Mouse (Mus musculus): ENCODE measurements around the gene Tmem253. TPM values are rescaled to one million over a fixed set of nuclear protein-coding genes. Genes with fewer than 3 reads are reported as not detected.

Tmem253 gene
- polyA plus RNA-seq, 1 experiment from 2014 or later = 0.59 TPM

GRCm38 (mm10) chr14:52018248-52019050, 3.0 kb downstream of the Tmem253 start:
- no peak for ATAC-seq (ENCODE audit: low FRiP score)
- H3K4me3 ChIP-seq = peak overlapping the region; percentile 55; the same call in 1 of the 2 replicates
- no peaks in the 10 kb centered on the region for H3K36me3 ChIP-seq
- H3K27me3 ChIP-seq = no peaks in the 10 kb centered on the region
- H3K27ac ChIP-seq = peak overlapping the region; percentile 98
- H3K4me1 ChIP-seq = peaks cover 48% of the 10 kb centered on the region
- peak overlapping the region; percentile 86; the same call in 1 of the 2 replicates for H3K9ac ChIP-seq
- H3K4me2 ChIP-seq (replicated peaks) = peak overlapping the region; percentile 70
- 89% methylated on average over 15 of the region's 15 CpGs for WGBS
- H3K9me3 ChIP-seq (replicated peaks) = no peaks in the 10 kb centered on the region

GRCm38 (mm10) chr14:52019051-52019589, 3.7 kb downstream of the Tmem253 start:
- Histone ChIP-seq H3K9me3 (replicated peaks) (no peaks in the 10 kb centered on the region), H3K4me1 (peaks cover 47% of the 10 kb centered on the region), H3K36me3 (no peaks in the 10 kb centered on the region), H3K4me2 (replicated peaks) (peak overlapping the region; percentile 70), H3K27ac (peak overlapping the region; percentile 98), H3K27me3 (no peaks in the 10 kb centered on the region), H3K9ac (peak overlapping the region; percentile 86), H3K4me3 (peak overlapping the region; percentile 55)
- ATAC-seq (ENCODE audit: low FRiP score) = no peak
- 41% methylated on average over 12 of the region's 12 CpGs for WGBS

GRCm38 (mm10) chr14:52019590-52020340, 4.3 kb downstream of the Tmem253 start:
- peak overlapping the region; percentile 86 for H3K9ac ChIP-seq
- no peaks in the 10 kb centered on the region for H3K36me3 ChIP-seq
- peak; percentile 92 for ATAC-seq (ENCODE audit: low FRiP score)
- peak overlapping the region; percentile 98 for H3K27ac ChIP-seq
- H3K27me3 ChIP-seq = no peaks in the 10 kb centered on the region
- peak overlapping the region; percentile 70 for H3K4me2 ChIP-seq (replicated peaks)
- peaks cover 47% of the 10 kb centered on the region for H3K4me1 ChIP-seq
- no peaks in the 10 kb centered on the region for H3K9me3 ChIP-seq (replicated peaks)
- under 1% methylated on average over 73 of the region's 74 CpGs for WGBS
- H3K4me3 ChIP-seq = peak overlapping the region; percentile 55

- Histone ChIP-seq H3K4me1 (peaks cover 41% of the 10 kb centered on the region), H3K27me3 (no peaks in the 10 kb centered on the region), H3K4me2 (replicated peaks) (peak within 1 kb of the TSS; percentile 70), H3K9ac (peak within 1 kb of the TSS; percentile 86), H3K4me3 (peak within 1 kb of the TSS; percentile 55), H3K9me3 (replicated peaks) (no peaks in the 10 kb centered on the region), H3K36me3 (no peaks in the 10 kb centered on the region), H3K27ac (peak within 1 kb of the TSS; percentile 98)
- peak; percentile 46 for ATAC-seq (ENCODE audit: low FRiP score)
- 10% methylated on average over 15 of the region's 15 CpGs for WGBS
Measured at GRCm38 (mm10) chr14:52020486-52021137, 5.2 kb downstream of the Tmem253 start, which contains the start of gene Zfp219. Gene Zfp219 (minus strand): TSS chr14:52020733.

- H3K4me1 ChIP-seq = peaks cover 36% of the 10 kb centered on the region
- no peaks in the 10 kb centered on the region for H3K27me3 ChIP-seq
- H3K9ac ChIP-seq = no peak overlapping the region
- H3K36me3 ChIP-seq = no peaks in the 10 kb centered on the region
- peak overlapping the region; percentile 70 for H3K4me2 ChIP-seq (replicated peaks)
- WGBS = 71% methylated on average over 4 of the region's 4 CpGs
- peak overlapping the region; percentile 98; the same call in 1 of the 2 replicates for H3K27ac ChIP-seq
- H3K4me3 ChIP-seq = no peak overlapping the region
- no peaks in the 10 kb centered on the region for H3K9me3 ChIP-seq (replicated peaks)
- no peak for ATAC-seq (ENCODE audit: low FRiP score)
Measured at GRCm38 (mm10) chr14:52021138-52021529, 5.7 kb downstream of the Tmem253 start.

DNA sequence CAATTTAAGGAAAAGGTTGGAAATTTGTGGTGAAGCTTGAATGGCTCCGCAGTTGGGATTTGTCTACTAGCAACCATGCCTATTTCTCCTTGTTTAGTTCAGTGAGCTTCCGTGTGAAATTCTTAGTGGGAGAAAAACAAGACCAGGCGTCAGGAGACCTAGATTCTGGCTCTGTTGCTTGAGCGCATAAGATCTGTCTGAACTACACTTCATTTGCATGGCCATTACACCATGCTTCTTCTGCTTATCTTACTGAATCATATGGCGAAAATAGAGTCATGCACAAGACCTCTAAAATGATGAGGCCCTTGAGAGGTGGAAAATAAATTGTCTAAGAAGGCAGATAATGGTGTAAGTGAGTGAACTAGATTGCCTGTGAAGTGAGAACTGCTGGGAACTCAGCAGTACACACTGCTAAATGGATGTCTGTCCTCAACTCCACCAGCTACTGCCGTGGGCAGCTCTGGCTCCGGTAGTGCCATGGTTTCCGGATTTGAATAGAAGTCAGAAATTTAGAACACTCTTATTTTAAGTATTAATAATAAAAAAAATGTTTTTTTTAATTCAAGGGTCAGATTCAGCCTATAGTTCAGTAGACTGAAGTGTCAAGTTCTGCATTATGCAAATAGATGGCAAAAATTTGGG, 6.2 kb downstream of the Tmem253 start:
- no peak for ATAC-seq (ENCODE audit: low FRiP score)
- H3K4me3 ChIP-seq = no peak overlapping the region
- H3K9me3 ChIP-seq (replicated peaks) = no peaks in the 10 kb centered on the region
- no peaks in the 10 kb centered on the region for H3K27me3 ChIP-seq
- no peak overlapping the region for H3K4me2 ChIP-seq (replicated peaks)
- no peak overlapping the region for H3K9ac ChIP-seq
- 91% methylated on average over 8 of the region's 8 CpGs for WGBS
- peaks cover 30% of the 10 kb centered on the region for H3K4me1 ChIP-seq
- H3K27ac ChIP-seq = no peak overlapping the region
- H3K36me3 ChIP-seq = no peaks in the 10 kb centered on the region

DNA sequence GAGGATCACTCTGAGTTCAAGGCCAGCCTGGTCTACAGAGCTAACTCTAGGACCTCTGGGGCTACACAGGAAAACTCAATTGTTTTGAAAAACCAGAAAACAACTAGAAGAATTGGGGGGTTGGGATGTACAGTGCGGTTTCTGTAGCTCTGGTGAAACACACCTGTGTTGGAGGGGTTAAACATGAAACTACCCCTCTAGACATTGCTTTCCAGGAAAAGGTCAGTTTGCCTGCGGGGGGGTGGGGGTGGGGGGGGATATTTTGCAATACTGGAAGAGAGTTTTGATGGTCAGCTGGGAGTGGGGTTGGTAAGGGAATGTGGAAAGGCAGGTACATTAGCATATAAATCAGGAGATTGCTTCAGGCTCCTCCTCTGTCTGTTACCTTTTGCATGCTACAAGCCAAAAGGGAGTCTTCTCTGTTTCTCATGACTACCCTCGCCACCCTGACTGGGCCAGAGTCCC, 6.8 kb downstream of the Tmem253 start:
- WGBS = 55% methylated on average over 3 of the region's 3 CpGs
- H3K27ac ChIP-seq = no peak overlapping the region

GRCm38 (mm10) chr14:52022709-52023459, 7.4 kb downstream of the Tmem253 start:
- Histone ChIP-seq H3K4me2 (replicated peaks) (peak overlapping the region; percentile 46), H3K9me3 (replicated peaks) (no peaks in the 10 kb centered on the region), H3K36me3 (no peaks in the 10 kb centered on the region), H3K4me3 (peak overlapping the region; percentile 12; the same call in 1 of the 2 replicates), H3K27me3 (no peaks in the 10 kb centered on the region), H3K27ac (peak overlapping the region; percentile 79), H3K4me1 (peaks cover 26% of the 10 kb centered on the region), H3K9ac (0 out of 2 replicates have a peak overlapping the region, but pooled peaks have one; percentile 23)
- no peak for ATAC-seq (ENCODE audit: low FRiP score)
- 3% methylated on average over 23 of the region's 23 CpGs for WGBS

More for the DNA sequence above, 6.8 kb downstream of the Tmem253 start:
- no peaks in the 10 kb centered on the region for H3K9me3 ChIP-seq (replicated peaks)
- H3K27me3 ChIP-seq = no peaks in the 10 kb centered on the region
- ATAC-seq (ENCODE audit: low FRiP score) = no peak
- peaks cover 26% of the 10 kb centered on the region for H3K4me1 ChIP-seq
- no peak overlapping the region for H3K4me2 ChIP-seq (replicated peaks)
- H3K9ac ChIP-seq = 0 out of 2 replicates have a peak overlapping the region, but pooled peaks have one; percentile 0
- no peak overlapping the region for H3K4me3 ChIP-seq
- H3K36me3 ChIP-seq = no peaks in the 10 kb centered on the region

GRCm38 (mm10) chr14:52024133-52024532, 8.7 kb downstream of the Tmem253 start:
- H3K4me1 ChIP-seq = peaks cover 16% of the 10 kb centered on the region
- no peak overlapping the region for H3K4me2 ChIP-seq (replicated peaks)
- no peak overlapping the region for H3K9ac ChIP-seq
- no peaks in the 10 kb centered on the region for H3K9me3 ChIP-seq (replicated peaks)
- H3K36me3 ChIP-seq = no peaks in the 10 kb centered on the region
- no peak overlapping the region for H3K27ac ChIP-seq
- ATAC-seq (ENCODE audit: low FRiP score) = no peak
- no peaks in the 10 kb centered on the region for H3K27me3 ChIP-seq
- WGBS = 92% methylated on average over 2 of the region's 2 CpGs
- no peak overlapping the region for H3K4me3 ChIP-seq

DNA sequence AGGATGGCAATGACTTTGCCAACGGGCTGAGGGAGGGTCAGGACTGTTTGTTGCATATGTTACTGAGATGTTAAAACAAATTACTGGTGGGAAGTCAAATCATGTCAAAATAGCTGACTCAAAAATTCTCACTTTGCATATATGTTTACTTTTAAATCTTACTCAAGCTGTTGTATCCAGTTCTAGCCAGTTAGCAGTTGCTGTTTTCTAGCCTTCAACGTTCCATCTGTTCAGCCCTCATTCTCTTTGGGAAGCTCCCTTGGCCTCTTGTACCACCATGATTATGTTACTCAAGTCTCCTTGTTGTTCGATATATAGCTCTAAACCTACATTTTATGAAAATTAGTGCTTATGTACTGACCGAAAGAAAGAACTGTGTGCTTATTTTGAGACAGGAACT, 10.9 kb downstream of the Tmem253 start:
- ATAC-seq (ENCODE audit: low FRiP score) = no peak
- H3K9ac ChIP-seq = no peak overlapping the region
- peaks cover 6% of the 10 kb centered on the region; the same call in 1 of the 2 replicates for H3K4me1 ChIP-seq
- no peaks in the 10 kb centered on the region for H3K9me3 ChIP-seq (replicated peaks)
- H3K4me3 ChIP-seq = no peak overlapping the region
- H3K36me3 ChIP-seq = no peaks in the 10 kb centered on the region
- H3K27ac ChIP-seq = no peak overlapping the region
- H3K27me3 ChIP-seq = no peaks in the 10 kb centered on the region
- WGBS = 85% methylated on average over 4 of the region's 4 CpGs
- H3K4me2 ChIP-seq (replicated peaks) = no peak overlapping the region

- 90% methylated on average over 6 of the region's 6 CpGs for WGBS
- Histone ChIP-seq H3K4me2 (replicated peaks) (no peak overlapping the region), H3K9me3 (replicated peaks) (no peaks in the 10 kb centered on the region)
Measured at GRCm38 (mm10) chr14:52035926-52036325, 20.5 kb downstream of the Tmem253 start.

More at GRCm38 (mm10) chr14:52035926-52036325, 20.5 kb downstream of the Tmem253 start:
- Histone ChIP-seq H3K9ac (no peak overlapping the region), H3K27ac (no peak overlapping the region), H3K27me3 (no peaks in the 10 kb centered on the region), H3K36me3 (no peaks in the 10 kb centered on the region), H3K4me1 (no peaks in the 10 kb centered on the region), H3K4me3 (no peak overlapping the region)
- no peak for ATAC-seq (ENCODE audit: low FRiP score)
